Mouse (Mus musculus) ES-E14 (cell line): ENCODE measurements around the gene Haus8.

Experiments used
- MAFK ChIP-seq: IDR thresholded peaks from 2 replicates; pipeline ENCODE4 v1.6.1; 2014; ENCODE audit warnings: mild to moderate bottlenecking, low read depth, low read length, inconsistent platforms; ENCODE audit not compliant: insufficient read depth
- ZNF384 ChIP-seq: IDR thresholded peaks from 2 replicates; pipeline ENCODE4 v1.6.1; 2012; ENCODE audit warnings: low read depth, low read length, inconsistent platforms

DNA sequence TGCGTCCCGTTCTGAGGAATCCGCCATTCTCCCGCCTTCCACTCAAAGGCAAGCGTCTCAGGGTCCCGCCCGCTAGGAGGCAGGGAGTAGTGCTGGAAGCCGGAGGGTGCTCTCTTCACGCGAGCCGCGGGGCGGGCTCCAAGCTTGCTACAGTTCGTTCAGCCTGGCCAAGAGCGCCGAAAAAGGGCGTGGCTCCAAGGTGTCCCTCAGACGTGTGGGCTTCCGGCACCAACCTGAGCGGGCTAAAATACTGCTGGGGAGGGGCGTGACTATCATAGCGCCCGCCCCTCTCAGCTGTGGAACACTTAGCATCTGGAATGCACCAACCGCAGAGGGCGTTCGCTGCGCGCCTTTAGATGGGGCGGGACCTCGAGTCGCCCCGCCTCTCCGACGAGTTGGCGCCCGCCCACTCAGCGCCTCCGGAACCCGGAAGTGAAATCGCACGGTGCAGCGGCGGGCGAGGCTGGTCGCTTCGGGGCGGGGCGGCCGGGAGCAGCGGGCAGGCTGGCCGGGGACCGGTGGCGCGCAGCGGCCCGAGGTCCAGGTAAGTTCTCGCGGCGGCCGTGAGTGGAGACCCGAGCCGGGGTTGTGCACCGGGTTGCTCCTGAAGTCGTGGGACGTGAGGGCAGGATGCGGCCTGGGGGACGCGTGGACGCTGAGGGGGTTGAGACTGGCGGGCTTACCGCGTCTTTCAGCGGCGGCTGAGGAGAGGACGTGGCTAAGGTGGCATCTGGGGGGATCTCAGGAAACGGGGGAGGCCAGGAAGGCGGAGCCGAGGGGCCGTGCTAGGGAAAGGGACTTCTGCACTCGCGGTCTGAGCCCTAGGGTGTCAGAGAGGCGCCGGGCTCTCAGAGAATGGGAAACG lies at the start of gene Haus8, which contains the start of gene Myo9b:
- TF ChIP-seq MAFK (0 out of 2 replicates have a peak, but pooled peaks have one; percentile 3), ZNF384 (no peak)
